Mouse (Mus musculus): Measurements from ENCODE around the gene Car2.

DNA sequence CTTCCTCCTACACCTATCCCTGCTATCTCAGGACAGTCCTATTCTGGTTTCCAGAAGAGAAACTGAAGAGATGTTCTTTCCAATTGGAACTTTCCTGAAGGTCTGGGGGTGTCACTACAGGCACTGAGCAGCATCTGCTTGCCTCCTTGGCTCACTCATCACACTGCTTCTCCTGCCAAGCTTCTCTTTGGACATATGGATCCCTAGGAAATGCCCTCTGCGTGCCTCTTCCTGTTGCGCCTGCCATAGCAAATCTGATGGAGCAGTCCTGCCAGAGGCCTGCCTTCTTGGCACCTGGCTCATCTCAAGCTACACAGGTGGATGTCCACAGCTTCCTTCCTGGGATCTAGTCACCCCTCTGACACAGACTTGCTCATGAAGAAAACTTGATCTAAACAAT, 64.0 kb downstream of the Car2 start:
- TF ChIP-seq CTCF (IDR thresholded peaks at IDR 0.05; ENCODE audit: control insufficient read depth, insufficient read depth, insufficient replicate concordance, low read depth, low read length) (no peak), POLR2A (IDR thresholded peaks at IDR 0.05; ENCODE audit: control insufficient read depth, low read depth, low read length) (no peak)
